10 mouse cellular contexts compared by ENCODE assay signal in the genomic region with DNA sequence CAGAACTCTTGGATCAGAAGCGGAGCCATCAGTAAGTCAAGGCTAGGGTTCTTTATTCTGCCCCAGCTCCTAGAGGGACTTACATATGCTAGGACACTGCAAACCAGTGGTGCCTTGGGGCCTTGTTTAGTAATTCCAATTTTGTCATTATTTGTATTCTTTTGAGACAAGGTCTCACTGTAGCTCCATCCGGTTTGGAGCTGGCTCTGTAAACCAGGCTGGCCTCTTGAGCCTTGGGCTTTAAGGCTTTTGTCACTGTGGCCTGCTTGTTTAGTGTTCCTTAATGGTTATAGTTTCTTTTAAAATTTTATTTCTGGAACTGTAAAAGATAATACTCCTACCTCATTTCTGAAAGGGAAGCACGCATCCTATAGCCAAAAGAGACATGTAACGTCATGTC. TPM values are rescaled to one million over a fixed set of nuclear protein-coding genes. Genes with fewer than 3 reads are reported as not detected.
DNase-seq lines count a peak whose midpoint lies in the region; ATAC-seq and TF ChIP-seq lines count a peak whose summit lies in the region.
"Had no signal": no experiment of that assay in that cellular context is flagged by ENCODE, and none has a peak within 500 bp of the region (broad histone marks: within the 10 kb centered on the region; RNA-seq: fewer than 3 reads in every experiment).

No protein-coding gene starts in this region.

- no peaks in the 10 kb centered on the region for H3K27me3 ChIP-seq in kidney, embryonic 16.5 days (ENCODE audit: insufficient read depth, low read length)
- no peaks in the 10 kb centered on the region for H3K27me3 ChIP-seq in embryonic facial prominence, embryonic 13.5 days
- no peaks in the 10 kb centered on the region for H3K27me3 ChIP-seq in intestine, embryonic 16.5 days (replicated peaks; ENCODE audit: control insufficient read depth, insufficient read depth, low read length)
- H3K27me3 ChIP-seq in myocyte (ENCODE audit: control insufficient read depth, insufficient read depth, insufficient read length): no peaks in the 10 kb centered on the region
- H3K27me3 ChIP-seq: Patski had no signal

- H3K9ac ChIP-seq in kidney, embryonic 16.5 days (replicated peaks; ENCODE audit: low read length): peak overlapping the region; percentile 44; the same call in 1 of the 2 replicates
- H3K9ac ChIP-seq in embryonic facial prominence, embryonic 13.5 days: no peak overlapping the region
- H3K9ac ChIP-seq in intestine, embryonic 16.5 days (ENCODE audit: low read depth, low read length): 0 out of 2 replicates have a peak overlapping the region, but pooled peaks have one; percentile 38

- H3K4me1 ChIP-seq in kidney, embryonic 16.5 days (ENCODE audit: insufficient read depth, low read length): peaks cover 34% of the 10 kb centered on the region
- peaks cover 57% of the 10 kb centered on the region for H3K4me1 ChIP-seq in embryonic facial prominence, embryonic 13.5 days
- peaks cover 17% of the 10 kb centered on the region for H3K4me1 ChIP-seq in intestine, embryonic 16.5 days (ENCODE audit: control insufficient read depth, insufficient read depth, low read length)

- DNase-seq in kidney, adult 18-20 months: no peak
- DNase-seq in c-Kit-positive CD71-positive TER-119-positive erythroid progenitor cells, embryonic 14.5 days (ENCODE audit: low spot score): no peak
- no peak for DNase-seq in right cerebral cortex, postnatal 4 days
- DNase-seq in thymus, postnatal 36 days: no peak
- DNase-seq: layer of hippocampus, adult 9-11 months had no signal

- no peak for TF ChIP-seq POLR2A in myocyte (IDR thresholded peaks at IDR 0.05; ENCODE audit: insufficient read length, low read depth)

- no peak overlapping the region for H3K27ac ChIP-seq in kidney, embryonic 16.5 days (ENCODE audit: low read length)
- no peak overlapping the region for H3K27ac ChIP-seq in embryonic facial prominence, embryonic 13.5 days
- no peak overlapping the region for H3K27ac ChIP-seq in intestine, embryonic 16.5 days (ENCODE audit: low read length)

- peak overlapping the region; percentile 39 for H3K4me3 ChIP-seq in kidney, embryonic 16.5 days (ENCODE audit: low read length)
- H3K4me3 ChIP-seq in embryonic facial prominence, embryonic 13.5 days: peak overlapping the region; percentile 86; the same call in 1 of the 2 replicates
- no peak overlapping the region; the same call in 1 of the 2 replicates for H3K4me3 ChIP-seq in intestine, embryonic 16.5 days (ENCODE audit: low read length)
- H3K4me3 ChIP-seq in myocyte: no peak overlapping the region

- peaks cover 12% of the 10 kb centered on the region for H3K36me3 ChIP-seq in kidney, embryonic 16.5 days (ENCODE audit: insufficient read depth, low read length)
- peaks cover 7% of the 10 kb centered on the region; the same call in 1 of the 2 replicates for H3K36me3 ChIP-seq in embryonic facial prominence, embryonic 13.5 days
- 0 out of 2 replicates have a peak, but pooled peaks cover 4% of the 10 kb centered on the region for H3K36me3 ChIP-seq in intestine, embryonic 16.5 days (ENCODE audit: control insufficient read depth, insufficient read depth, low read length)
- peaks cover 7% of the 10 kb centered on the region for H3K36me3 ChIP-seq in myocyte (ENCODE audit: control insufficient read depth, insufficient read depth)

- WGBS in kidney, embryonic 16.5 days: 84% methylated on average over 4 of the region's 4 CpGs
- WGBS in embryonic facial prominence, embryonic 13.5 days: 67% methylated on average over 4 of the region's 4 CpGs
- WGBS in intestine, embryonic 16.5 days: 86% methylated on average over 4 of the region's 4 CpGs

- peak overlapping the region; percentile 84 for H3K4me2 ChIP-seq in kidney, embryonic 16.5 days (replicated peaks; ENCODE audit: low read depth, low read length)
- H3K4me2 ChIP-seq in embryonic facial prominence, embryonic 13.5 days: peak overlapping the region; percentile 70
- peak overlapping the region; percentile 55; the same call in 1 of the 2 replicates for H3K4me2 ChIP-seq in intestine, embryonic 16.5 days (ENCODE audit: low read depth, low read length)
- H3K4me2 ChIP-seq in myocyte (ENCODE audit: low read depth): peak overlapping the region; percentile 94

- H3ac ChIP-seq in myocyte (ENCODE audit: control insufficient read depth, insufficient read length): no peak overlapping the region

- peaks cover 58% of the 10 kb centered on the region for H3K79me2 ChIP-seq in myocyte (ENCODE audit: control insufficient read depth, insufficient read depth)

- no peaks in the 10 kb centered on the region for H3K9me3 ChIP-seq in kidney, embryonic 16.5 days (ENCODE audit: low read length)
- H3K9me3 ChIP-seq in embryonic facial prominence, embryonic 13.5 days: no peaks in the 10 kb centered on the region
- H3K9me3 ChIP-seq in intestine, embryonic 16.5 days (ENCODE audit: control insufficient read depth, low read length): no peaks in the 10 kb centered on the region

- no peak for ATAC-seq in kidney, embryonic 16.5 days (ENCODE audit: low FRiP score, low TSS enrichment)
- no peak for ATAC-seq in embryonic facial prominence, embryonic 13.5 days (ENCODE audit: insufficient number of reproducible peaks, insufficient read depth, low FRiP score, low TSS enrichment, low read depth)
- ATAC-seq in intestine, embryonic 16.5 days: no peak
- ATAC-seq: Patski had no signal

TF ChIP-seq in myocyte, 11 proteins besides CTCF, POLR2A, EP300 and RAD21:
- no peak for TF ChIP-seq MAX (IDR thresholded peaks at IDR 0.05; ENCODE audit: low read depth)
- TF ChIP-seq MYOD1 (IDR thresholded peaks at IDR 0.05; ENCODE audit: control insufficient read depth in 1 of 3, insufficient read length in 2 of 3, low read depth in 2 of 3): no peak
- TF ChIP-seq E2F4 (IDR thresholded peaks at IDR 0.05; ENCODE audit: insufficient read depth): no peak
- no peak for TF ChIP-seq MYOG (IDR thresholded peaks at IDR 0.05; ENCODE audit: control insufficient read depth in 1 of 3, insufficient read depth in 1 of 3, insufficient read length in 2 of 3, low read depth in 2 of 3)

RNA-seq across cellular contexts. Expression of a gene that starts 2.4 kb away (rescaled TPM):
- 32.2 and 34.0 TPM in 2 replicates for polyA plus RNA-seq in kidney, embryonic 16.5 days (2015; fragmentation: Nextera tagmentation; extraction: Ambion mirVana)
- polyA plus RNA-seq in embryonic facial prominence, embryonic 13.5 days (2015; fragmentation: Nextera tagmentation; extraction: Ambion mirVana): 22.5 and 26.6 TPM in 2 replicates
- polyA plus RNA-seq in intestine, embryonic 16.5 days (2015; fragmentation: Nextera tagmentation; extraction: Ambion mirVana): 12.6 and 16.4 TPM in 2 replicates
- polyA plus RNA-seq in myocyte (2012; fragmentation: generic; extraction: Trizol): 6.6 TPM

Comparison
In these comparisons a context has a peak if more than half of its experiments do, and no peak if none do; other contexts are left out.
1. H3K4me3 ChIP-seq: peak in kidney, embryonic 16.5 days (single experiment) and embryonic facial prominence, embryonic 13.5 days (single experiment); none in intestine, embryonic 16.5 days (single experiment) and myocyte (single experiment).
2. Peak in every context shown above with its lines, with median percentiles within 50 percentile points of each other: H3K4me2 ChIP-seq.